Mouse (Mus musculus) stomach, embryonic 15.5 days (tissue): ENCODE measurements around the gene Plbd2. TPM values are rescaled to one million over a fixed set of nuclear protein-coding genes. Genes with fewer than 3 reads are reported as not detected.
A peak's percentile ranks its signal among the peaks of the same experiment; 100 is the strongest.

Source experiments
- ATAC-seq: fragments of 200-750 bp; cut with Nextera tagmentation; 2 replicates; pipeline ENCODE4 v1.8.0; 2017; ENCODE audit warnings: low read depth, moderate number of reproducible peaks, moderate TSS enrichment; ENCODE audit not compliant: insufficient read depth, low FRiP score
- H3K27ac ChIP-seq: fragments of 300-500 bp; sonication (generic); 2 replicates; pipeline ENCODE4 v1.5.1; 2015; ENCODE audit warnings: mild to moderate bottlenecking, inconsistent platforms
- H3K27me3 ChIP-seq: fragments of 300-500 bp; sonication (generic); replicated peaks from 2 replicates; pipeline ENCODE4 v1.6.1; 2015; ENCODE audit warnings: inconsistent platforms
- H3K36me3 ChIP-seq: fragments of 300-500 bp; sonication (generic); 2 replicates; pipeline ENCODE4 v1.6.1; 2015; ENCODE audit warnings: inconsistent platforms
- H3K4me1 ChIP-seq: fragments of 300-500 bp; sonication (generic); 2 replicates; pipeline ENCODE4 v1.6.1; 2015; ENCODE audit warnings: inconsistent platforms
- H3K4me2 ChIP-seq: fragments of 300-500 bp; sonication (generic); 2 replicates; pipeline ENCODE4 v1.6.1; 2015; ENCODE audit warnings: mild to moderate bottlenecking, inconsistent platforms
- H3K4me3 ChIP-seq: fragments of 300-500 bp; sonication (generic); replicated peaks from 2 replicates; pipeline ENCODE4 v1.5.1; 2015; ENCODE audit warnings: inconsistent platforms
- H3K9ac ChIP-seq: fragments of 300-500 bp; sonication (generic); 2 replicates; pipeline ENCODE4 v1.6.1; 2015; ENCODE audit warnings: inconsistent platforms
- H3K9me3 ChIP-seq: fragments of 300-500 bp; sonication (generic); 2 replicates; pipeline ENCODE4 v1.6.1; 2016; ENCODE audit warnings: inconsistent platforms
- WGBS: fragments of 180-500 bp; shearing (Covaris S2); methylation state at CpG from one replicate; pipeline ENCODE4 v1.1.7; 2015; 5-methylcytosine and 5-hydroxymethylcytosine counted together
- polyA plus RNA-seq: library from polyadenylated mRNA; unstranded; fragments of >200 nt; fragmentation: Nextera tagmentation; extraction: Ambion mirVana; gene quantifications from 2 replicates; pipeline ENCODE4 v1.2.1, GENCODE M21; 2015

Plbd2 gene
- polyA plus RNA-seq, 1 experiment from 2014 or later: 51.5 TPM

- H3K9ac ChIP-seq: no peak overlapping the region
- H3K9me3 ChIP-seq: no peaks in the 10 kb centered on the region
- no peak overlapping the region for H3K4me3 ChIP-seq
- no peaks in the 10 kb centered on the region for H3K36me3 ChIP-seq
- no peak overlapping the region for H3K27ac ChIP-seq
- WGBS: 56% methylated on average over 6 of the region's 6 CpGs
- no peak overlapping the region for H3K4me2 ChIP-seq
- no peak for ATAC-seq
- no peaks in the 10 kb centered on the region for H3K4me1 ChIP-seq
- H3K27me3 ChIP-seq: no peaks in the 10 kb centered on the region
Observed at GRCm38 (mm10) chr5:120468830-120469229, 34.6 kb downstream of the Plbd2 start.

DNA sequence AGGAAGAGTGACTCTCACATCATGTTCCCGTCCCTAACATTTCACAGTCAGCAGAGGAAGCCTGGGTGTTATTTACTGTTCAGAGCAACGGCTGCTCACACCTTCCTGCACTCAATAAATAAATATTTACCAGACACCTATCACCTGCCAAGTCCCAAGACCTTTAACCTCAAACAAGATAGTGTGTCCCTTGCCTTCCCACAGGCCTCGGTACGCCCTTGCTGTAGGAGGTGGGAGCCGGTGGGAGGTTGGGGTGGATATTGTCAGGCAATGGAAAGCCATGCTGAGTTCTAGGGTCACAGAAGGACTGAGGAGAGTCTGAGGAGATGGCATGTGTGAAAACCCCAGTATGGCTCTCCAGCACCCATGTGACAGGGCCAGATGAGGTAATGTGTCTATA, 35.1 kb downstream of the Plbd2 start:
- H3K27ac ChIP-seq: no peak overlapping the region; the same call in 1 of the 2 replicates
- no peaks in the 10 kb centered on the region for H3K36me3 ChIP-seq
- no peaks in the 10 kb centered on the region for H3K4me1 ChIP-seq
- H3K9me3 ChIP-seq: no peaks in the 10 kb centered on the region
- no peak overlapping the region for H3K4me2 ChIP-seq
- H3K9ac ChIP-seq: no peak overlapping the region
- H3K27me3 ChIP-seq: no peaks in the 10 kb centered on the region
- 52% methylated on average over 5 of the region's 5 CpGs for WGBS
- no peak overlapping the region for H3K4me3 ChIP-seq
- peak; percentile 49; the same call in 1 of the 2 replicates for ATAC-seq

GRCm38 (mm10) chr5:120467026-120467425, 36.4 kb downstream of the Plbd2 start:
- peak overlapping the region; percentile 54; the same call in 1 of the 2 replicates for H3K27ac ChIP-seq
- H3K4me3 ChIP-seq: peak overlapping the region; percentile 23; the same call in 1 of the 2 replicates
- no peak overlapping the region for H3K9ac ChIP-seq

DNA sequence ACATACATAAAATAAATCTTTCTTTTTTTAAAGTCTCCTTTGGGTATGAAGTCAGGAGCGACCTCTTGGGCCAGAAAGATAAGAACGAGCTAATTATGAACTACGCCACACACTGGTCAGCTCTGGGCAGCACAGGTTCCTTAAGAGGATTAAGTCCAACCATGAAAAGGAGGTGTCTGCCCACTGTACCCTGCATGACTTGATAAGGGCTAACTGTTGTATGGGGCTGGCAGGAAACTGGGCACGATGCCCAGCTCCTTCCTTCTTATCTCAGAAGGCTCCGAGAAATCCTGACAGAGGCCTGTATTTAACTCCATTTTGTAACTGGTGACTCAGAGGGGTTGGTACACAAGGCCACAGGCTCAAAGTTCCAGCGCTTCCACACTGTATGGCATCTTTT, 37.6 kb downstream of the Plbd2 start:
- Histone ChIP-seq H3K9me3 (no peaks in the 10 kb centered on the region), H3K27me3 (no peaks in the 10 kb centered on the region), H3K9ac (no peak overlapping the region), H3K27ac (no peak overlapping the region), H3K4me2 (no peak overlapping the region), H3K4me1 (no peaks in the 10 kb centered on the region), H3K4me3 (no peak overlapping the region), H3K36me3 (no peaks in the 10 kb centered on the region)
- WGBS: 70% methylated on average over 6 of the region's 6 CpGs
- peak; percentile 56; the same call in 1 of the 2 replicates for ATAC-seq

More at GRCm38 (mm10) chr5:120467026-120467425, 36.4 kb downstream of the Plbd2 start:
- peak; percentile 61; the same call in 1 of the 2 replicates for ATAC-seq
- Histone ChIP-seq H3K4me2 (peak overlapping the region; percentile 36), H3K9me3 (no peaks in the 10 kb centered on the region), H3K27me3 (no peaks in the 10 kb centered on the region), H3K36me3 (no peaks in the 10 kb centered on the region), H3K4me1 (no peaks in the 10 kb centered on the region)
- 8% methylated on average over 4 of the region's 4 CpGs for WGBS

- no peak for ATAC-seq
Observed at GRCm38 (mm10) chr5:120465062-120465461, 38.4 kb downstream of the Plbd2 start.

GRCm38 (mm10) chr5:120464321-120464720, 39.1 kb downstream of the Plbd2 start:
- Histone ChIP-seq H3K27me3 (no peaks in the 10 kb centered on the region), H3K4me3 (no peak overlapping the region), H3K36me3 (no peaks in the 10 kb centered on the region), H3K4me1 (no peaks in the 10 kb centered on the region), H3K4me2 (no peak overlapping the region), H3K9ac (no peak overlapping the region), H3K9me3 (no peaks in the 10 kb centered on the region), H3K27ac (no peak overlapping the region)
- ATAC-seq: no peak
- 79% methylated on average over 4 of the region's 4 CpGs for WGBS

More at GRCm38 (mm10) chr5:120465062-120465461, 38.4 kb downstream of the Plbd2 start:
- no peak overlapping the region for H3K4me3 ChIP-seq
- H3K27me3 ChIP-seq: no peaks in the 10 kb centered on the region
- H3K36me3 ChIP-seq: no peaks in the 10 kb centered on the region
- H3K4me2 ChIP-seq: no peak overlapping the region
- 40% methylated on average over 5 of the region's 5 CpGs for WGBS
- no peaks in the 10 kb centered on the region for H3K4me1 ChIP-seq
- no peak overlapping the region for H3K9ac ChIP-seq
- no peak overlapping the region for H3K27ac ChIP-seq
- no peaks in the 10 kb centered on the region for H3K9me3 ChIP-seq

DNA sequence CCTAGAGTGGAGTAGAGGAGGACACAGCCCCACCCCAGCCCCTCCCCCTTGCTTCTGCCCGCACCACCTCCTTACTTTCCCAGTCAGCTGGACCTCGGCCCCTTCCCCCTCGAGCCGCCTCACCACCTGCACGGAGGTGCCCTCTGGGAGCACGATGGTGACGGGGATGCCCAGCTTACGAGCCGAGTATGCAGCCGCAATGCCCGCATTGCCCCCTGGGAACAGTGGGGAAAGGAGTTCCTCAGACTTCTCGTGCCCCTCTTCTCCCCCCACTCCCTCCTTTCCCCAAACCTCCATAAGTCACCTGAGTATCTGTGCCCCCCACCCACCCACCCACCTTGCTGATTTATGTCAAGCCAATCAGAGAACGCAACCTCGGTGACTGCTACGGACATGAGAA, 41.5 kb downstream of the Plbd2 start:
- Histone ChIP-seq H3K27ac (no peak overlapping the region), H3K9ac (no peak overlapping the region), H3K9me3 (no peaks in the 10 kb centered on the region), H3K4me3 (no peak overlapping the region), H3K27me3 (no peaks in the 10 kb centered on the region), H3K4me1 (no peaks in the 10 kb centered on the region), H3K4me2 (no peak overlapping the region), H3K36me3 (no peaks in the 10 kb centered on the region)
- WGBS: 68% methylated on average over 15 of the region's 15 CpGs
- no peak for ATAC-seq

DNA sequence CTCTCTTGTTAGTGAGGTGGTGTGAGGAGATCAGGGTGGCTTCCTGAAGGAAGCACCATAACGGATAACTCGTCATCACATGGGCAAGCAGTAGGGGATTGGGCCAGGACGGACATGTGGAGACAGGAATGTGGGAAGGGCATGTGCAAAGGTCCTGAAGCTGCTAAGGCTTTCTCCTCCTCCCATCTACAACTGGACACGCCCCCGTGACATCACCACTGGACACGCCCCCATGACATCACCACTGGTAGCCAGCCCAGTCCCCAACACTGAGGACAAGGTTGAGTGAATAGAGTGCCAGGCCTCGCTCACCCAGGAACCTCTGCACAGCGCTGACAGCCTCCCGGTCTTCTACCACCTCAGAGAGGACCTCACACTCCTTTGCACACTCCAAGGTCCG, 44.3 kb downstream of the Plbd2 start:
- 75% methylated on average over 10 of the region's 10 CpGs for WGBS
- Histone ChIP-seq H3K4me2 (no peak overlapping the region), H3K36me3 (no peaks in the 10 kb centered on the region), H3K27ac (no peak overlapping the region), H3K4me3 (no peak overlapping the region), H3K9ac (no peak overlapping the region), H3K4me1 (0 out of 2 replicates have a peak, but pooled peaks cover 4% of the 10 kb centered on the region), H3K27me3 (no peaks in the 10 kb centered on the region; the same call in 1 of the 2 replicates), H3K9me3 (no peaks in the 10 kb centered on the region)
- no peak for ATAC-seq

DNA sequence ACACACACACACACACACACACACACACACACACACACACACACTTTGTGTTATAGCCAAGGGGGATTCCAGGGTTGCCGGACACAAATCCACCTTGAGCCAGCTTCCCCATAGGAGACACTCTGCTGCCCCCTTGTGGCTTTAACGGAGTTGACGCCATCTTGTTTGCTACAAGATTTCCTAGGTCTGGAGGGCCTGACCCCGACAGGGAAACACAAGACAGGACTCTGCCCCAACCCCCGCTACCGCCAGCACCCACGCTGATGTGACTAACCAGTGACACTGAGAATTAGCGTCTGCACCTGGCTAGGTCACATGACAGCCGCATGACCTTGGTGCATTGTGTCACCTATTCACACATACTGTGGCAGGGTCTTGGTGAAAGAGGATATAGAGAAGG, 45.8 kb downstream of the Plbd2 start:
- Histone ChIP-seq H3K4me3 (no peak overlapping the region), H3K9me3 (no peaks in the 10 kb centered on the region), H3K9ac (no peak overlapping the region), H3K27me3 (no peaks in the 10 kb centered on the region; the same call in 1 of the 2 replicates), H3K27ac (no peak overlapping the region), H3K4me1 (0 out of 2 replicates have a peak, but pooled peaks cover 4% of the 10 kb centered on the region), H3K4me2 (no peak overlapping the region), H3K36me3 (no peaks in the 10 kb centered on the region)
- no peak for ATAC-seq
- WGBS: 6% methylated on average over 9 of the region's 9 CpGs

DNA sequence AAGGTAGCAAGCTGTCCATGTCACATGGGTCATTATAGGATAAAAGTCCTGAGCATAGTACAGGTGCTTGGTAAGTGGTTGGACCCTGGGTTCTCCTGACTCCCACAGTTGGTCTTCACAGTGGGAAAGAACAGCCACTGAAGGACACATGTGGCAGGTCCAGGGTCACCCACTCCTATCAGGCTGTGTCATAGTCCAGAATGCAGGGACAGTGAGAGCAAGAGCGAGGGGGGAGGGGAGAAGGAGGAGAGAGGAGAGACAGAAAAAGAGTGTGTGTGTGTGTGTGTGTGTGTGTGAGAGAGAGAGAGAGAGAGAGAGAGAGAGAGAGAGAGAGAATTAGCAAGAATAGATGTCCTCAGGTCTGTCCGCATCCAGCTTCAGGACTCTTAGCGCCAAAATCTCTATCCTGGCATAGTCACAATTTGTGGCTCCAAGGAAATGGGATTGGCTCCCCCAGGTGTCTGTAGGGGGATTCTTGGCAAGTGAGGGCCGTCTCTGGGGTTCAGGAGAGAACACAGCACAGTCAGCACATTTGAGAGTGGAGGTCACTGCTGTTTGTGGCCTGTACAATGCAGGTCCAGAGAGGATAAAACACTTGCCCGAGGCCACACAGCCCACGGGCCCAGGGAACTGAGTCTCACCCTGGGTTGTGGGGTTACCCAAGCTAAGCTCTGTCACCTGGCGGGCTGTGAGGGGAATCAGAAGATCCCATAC, 46.4 kb downstream of the Plbd2 start:
- 0 out of 2 replicates have a peak, but pooled peaks cover 4% of the 10 kb centered on the region for H3K4me1 ChIP-seq
- H3K9me3 ChIP-seq: no peaks in the 10 kb centered on the region
- no peak overlapping the region for H3K9ac ChIP-seq
- 52% methylated on average over 7 of the region's 7 CpGs for WGBS
- no peak overlapping the region for H3K4me3 ChIP-seq
- no peak overlapping the region for H3K27ac ChIP-seq
- no peak for ATAC-seq
- H3K4me2 ChIP-seq: no peak overlapping the region
- no peaks in the 10 kb centered on the region; the same call in 1 of the 2 replicates for H3K27me3 ChIP-seq
- H3K36me3 ChIP-seq: no peaks in the 10 kb centered on the region

DNA sequence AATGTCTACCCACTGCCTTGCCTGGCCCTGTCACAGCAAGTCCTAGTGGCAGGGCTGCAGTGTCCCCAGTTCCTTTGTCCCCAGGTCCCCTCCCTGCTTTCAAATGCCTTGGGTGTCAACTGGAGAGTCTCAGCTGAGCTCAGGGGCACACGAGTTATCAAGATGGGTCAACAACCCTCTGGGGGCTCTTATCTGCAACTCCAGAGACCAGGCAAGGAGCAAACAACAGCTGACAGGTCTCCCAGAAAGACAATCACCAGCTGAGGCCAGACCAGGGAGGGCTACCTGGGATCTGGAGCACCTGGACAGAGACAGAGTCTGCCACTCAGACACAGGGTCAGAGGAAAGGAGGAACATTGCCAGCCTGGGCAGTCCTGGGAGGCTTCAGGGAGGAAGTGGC, 47.2 kb downstream of the Plbd2 start:
- no peak overlapping the region for H3K27ac ChIP-seq
- ATAC-seq: no peak; the same call in 1 of the 2 replicates
- H3K27me3 ChIP-seq: no peaks in the 10 kb centered on the region; the same call in 1 of the 2 replicates
- no peaks in the 10 kb centered on the region for H3K9me3 ChIP-seq
- WGBS: 11% methylated on average over 1 of the region's 1 CpGs
- H3K4me3 ChIP-seq: no peak overlapping the region
- no peaks in the 10 kb centered on the region for H3K36me3 ChIP-seq
- H3K4me1 ChIP-seq: 0 out of 2 replicates have a peak, but pooled peaks cover 4% of the 10 kb centered on the region
- no peak overlapping the region for H3K4me2 ChIP-seq
- no peak overlapping the region for H3K9ac ChIP-seq

- Histone ChIP-seq H3K9me3 (no peaks in the 10 kb centered on the region), H3K4me1 (0 out of 2 replicates have a peak, but pooled peaks cover 4% of the 10 kb centered on the region), H3K27ac (no peak overlapping the region), H3K9ac (no peak overlapping the region), H3K4me2 (0 out of 2 replicates have a peak overlapping the region, but pooled peaks have one; percentile 0), H3K36me3 (no peaks in the 10 kb centered on the region), H3K4me3 (no peak overlapping the region), H3K27me3 (no peaks in the 10 kb centered on the region; the same call in 1 of the 2 replicates)
- ATAC-seq: no peak
- 33% methylated on average over 14 of the region's 14 CpGs for WGBS
Observed at GRCm38 (mm10) chr5:120454756-120455337, 48.6 kb downstream of the Plbd2 start.
